Mouse (Mus musculus) cortical plate, adult 2 months (tissue): ENCODE data around the gene St8sia2.

Experiments used
- CTCF ChIP-seq: fragments of 200-500 bp; IDR thresholded peaks from 2 replicates; pipeline ENCODE4 v1.5.1; 2011; ENCODE audit warnings: mild to moderate bottlenecking, control low read depth, low read length; ENCODE audit not compliant: insufficient read depth; ENCODE audit errors: extremely low read depth
- POLR2A ChIP-seq: fragments of 200-500 bp; IDR thresholded peaks from 2 replicates; pipeline ENCODE4 v1.6.1; 2011; ENCODE audit warnings: mild to moderate bottlenecking, low read length, control low read depth; ENCODE audit not compliant: insufficient read depth; ENCODE audit errors: extremely low read depth

GRCm38 (mm10) chr7:74008946-74009542 lies 4.4 kb downstream of the St8sia2 start:
- TF ChIP-seq CTCF (no peak), POLR2A (no peak)
